Mouse (Mus musculus) embryonic facial prominence, embryonic 13.5 days (tissue): ENCODE results near the gene Opn1sw. TPM values are rescaled to one million over a fixed set of nuclear protein-coding genes. Genes with fewer than 3 reads are reported as not detected.

ENCODE experiments used
- ATAC-seq: fragments of 200-750 bp; cut with Nextera tagmentation; 2 replicates; pipeline ENCODE4 v1.8.0; 2017; ENCODE audit warnings: low read depth; ENCODE audit not compliant: insufficient number of reproducible peaks, insufficient read depth, low FRiP score, low TSS enrichment
- H3K27ac ChIP-seq: fragments of 300-500 bp; sonication (generic); 2 replicates; pipeline ENCODE4 v1.5.1; 2015; ENCODE audit warnings: moderate library complexity, mild to moderate bottlenecking, inconsistent platforms
- H3K27me3 ChIP-seq: fragments of 300-500 bp; sonication (generic); 2 replicates; pipeline ENCODE4 v1.6.1; 2015; ENCODE audit warnings: mild to moderate bottlenecking, inconsistent platforms
- H3K36me3 ChIP-seq: fragments of 300-500 bp; sonication (generic); 2 replicates; pipeline ENCODE4 v1.6.1; 2015; ENCODE audit warnings: mild to moderate bottlenecking, inconsistent platforms
- H3K4me1 ChIP-seq: fragments of 300-500 bp; sonication (generic); 2 replicates; pipeline ENCODE4 v1.6.1; 2015; ENCODE audit warnings: inconsistent platforms
- H3K4me2 ChIP-seq: fragments of 300-500 bp; sonication (generic); 2 replicates; pipeline ENCODE4 v1.6.1; 2015; ENCODE audit warnings: moderate library complexity, mild to moderate bottlenecking, inconsistent platforms
- H3K4me3 ChIP-seq: fragments of 300-500 bp; sonication (generic); 2 replicates; pipeline ENCODE4 v1.5.1; 2015; ENCODE audit warnings: mild to moderate bottlenecking, inconsistent platforms
- H3K9ac ChIP-seq: fragments of 300-500 bp; sonication (generic); 2 replicates; pipeline ENCODE4 v1.6.1; 2015; ENCODE audit warnings: mild to moderate bottlenecking, inconsistent platforms
- H3K9me3 ChIP-seq: fragments of 300-500 bp; sonication (generic); 2 replicates; pipeline ENCODE4 v1.6.1; 2016; ENCODE audit warnings: inconsistent platforms
- WGBS: fragments of 180-500 bp; shearing (Covaris S2); methylation state at CpG from one replicate; pipeline ENCODE4 v1.1.7; 2015; ENCODE audit warnings: mixed read lengths; 5-methylcytosine and 5-hydroxymethylcytosine counted together
- polyA plus RNA-seq: library from polyadenylated mRNA; unstranded; fragments of >200 nt; fragmentation: Nextera tagmentation; extraction: Ambion mirVana; gene quantifications from 2 replicates; pipeline ENCODE4 v1.2.1, GENCODE M21; 2015

The Opn1sw gene
- polyA plus RNA-seq = 0.70 and 1.0 TPM in 2 replicates

DNA sequence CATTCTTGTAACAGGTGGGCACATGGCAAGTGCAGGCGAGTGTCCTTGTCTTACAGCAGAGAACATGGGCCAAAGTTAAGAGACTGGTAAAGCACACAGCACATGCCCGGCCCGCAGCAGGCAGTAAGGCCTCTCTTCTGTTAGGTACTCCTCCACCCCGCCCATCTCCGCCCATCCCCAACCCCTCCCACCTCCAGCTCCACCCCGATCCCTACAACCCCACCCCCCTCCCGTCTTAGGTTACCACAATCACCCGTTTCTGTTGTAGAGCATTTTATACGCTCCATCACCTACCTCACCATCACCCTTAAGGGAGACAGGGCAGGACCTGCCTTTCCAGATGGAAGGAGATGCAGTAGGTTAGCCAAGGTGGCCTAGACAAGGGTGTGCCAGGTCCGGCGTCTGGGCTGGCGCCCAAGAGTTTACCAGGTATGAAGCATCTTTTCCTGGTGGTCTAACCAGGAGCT lies at the start of gene Opn1sw:
TSS of gene Opn1sw (minus strand) at position 417 of the 467 bp plus-strand sequence.
- Histone ChIP-seq H3K9ac (peak within 1 kb of the TSS; percentile 47; the same call in 1 of the 2 replicates), H3K4me3 (peak within 1 kb of the TSS; percentile 42), H3K4me1 (peaks cover 29% of the 10 kb centered on the region), H3K27me3 (0 out of 2 replicates have a peak, but pooled peaks cover 3% of the 10 kb centered on the region), H3K36me3 (no peaks in the 10 kb centered on the region), H3K27ac (peak within 1 kb of the TSS; percentile 66), H3K9me3 (no peaks in the 10 kb centered on the region), H3K4me2 (peak within 1 kb of the TSS; percentile 58)
- 3% methylated on average over 12 of the region's 12 CpGs for WGBS
- peak; percentile 56 for ATAC-seq

DNA sequence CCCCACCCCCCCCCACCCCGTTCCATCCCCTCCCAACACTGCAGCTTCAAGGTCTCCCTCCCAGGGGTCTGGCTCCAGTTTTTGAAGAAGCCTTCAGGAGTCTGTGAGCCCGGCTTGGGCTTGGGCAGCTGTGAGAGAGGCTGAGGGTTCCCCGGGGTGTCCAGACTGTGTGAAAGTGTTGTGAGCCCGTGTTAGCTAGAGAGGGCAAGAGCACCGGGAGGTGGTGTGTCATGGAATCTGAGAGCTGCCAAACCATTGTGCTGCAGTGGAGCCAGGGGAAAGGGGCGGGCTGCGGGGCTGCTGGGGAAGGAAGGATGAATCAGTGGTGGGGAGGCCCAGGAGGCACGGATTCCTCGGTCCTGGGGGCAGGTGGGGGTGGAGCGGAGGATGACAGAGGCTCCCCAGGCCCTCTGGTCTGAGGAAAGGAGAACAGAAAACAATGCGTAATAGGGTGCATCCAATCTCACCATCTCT lies 48.2 kb upstream of the Opn1sw start:
- peaks cover 34% of the 10 kb centered on the region for H3K27me3 ChIP-seq
- H3K27ac ChIP-seq = peak overlapping the region; percentile 88
- peak overlapping the region; percentile 86 for H3K4me2 ChIP-seq
- H3K4me3 ChIP-seq = peak overlapping the region; percentile 60
- H3K9me3 ChIP-seq = no peaks in the 10 kb centered on the region
- WGBS = 6% methylated on average over 11 of the region's 11 CpGs
- peaks cover 54% of the 10 kb centered on the region for H3K4me1 ChIP-seq
- peak overlapping the region; percentile 79 for H3K9ac ChIP-seq
- peaks cover 33% of the 10 kb centered on the region for H3K36me3 ChIP-seq
- no peak for ATAC-seq

DNA sequence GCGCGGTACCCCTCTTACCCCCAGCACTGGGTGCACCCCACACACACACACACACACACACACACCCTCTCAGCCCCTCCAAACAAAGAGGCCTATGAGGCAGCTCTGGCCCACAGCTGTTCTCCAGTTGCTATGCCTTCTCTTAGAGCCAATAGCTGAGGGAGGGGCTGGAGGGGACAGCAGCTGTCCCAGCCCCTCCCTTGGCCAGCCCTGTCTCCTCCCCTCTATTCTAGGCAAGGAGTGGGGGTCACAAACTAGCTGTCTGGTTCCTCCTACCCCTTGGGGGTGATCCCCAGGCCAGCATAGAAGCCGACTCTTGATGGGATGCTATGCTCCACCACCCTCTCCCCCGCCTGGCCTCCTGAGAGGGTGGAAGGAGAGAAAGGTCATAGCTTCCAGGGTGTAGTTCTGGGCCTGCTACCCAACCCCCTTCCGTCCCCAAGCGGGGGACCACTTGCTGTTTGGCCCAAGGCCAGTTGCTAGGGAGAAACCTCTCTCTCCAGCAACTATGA lies 47.7 kb upstream of the Opn1sw start:
- Histone ChIP-seq H3K27ac (peak overlapping the region; percentile 88), H3K4me2 (peak overlapping the region; percentile 86), H3K27me3 (peaks cover 35% of the 10 kb centered on the region), H3K9ac (peak overlapping the region; percentile 79), H3K4me3 (peak overlapping the region; percentile 60), H3K9me3 (no peaks in the 10 kb centered on the region), H3K4me1 (peaks cover 59% of the 10 kb centered on the region), H3K36me3 (peaks cover 30% of the 10 kb centered on the region)
- WGBS = 13% methylated on average over 6 of the region's 6 CpGs
- peak; percentile 50; the same call in 1 of the 2 replicates for ATAC-seq

DNA sequence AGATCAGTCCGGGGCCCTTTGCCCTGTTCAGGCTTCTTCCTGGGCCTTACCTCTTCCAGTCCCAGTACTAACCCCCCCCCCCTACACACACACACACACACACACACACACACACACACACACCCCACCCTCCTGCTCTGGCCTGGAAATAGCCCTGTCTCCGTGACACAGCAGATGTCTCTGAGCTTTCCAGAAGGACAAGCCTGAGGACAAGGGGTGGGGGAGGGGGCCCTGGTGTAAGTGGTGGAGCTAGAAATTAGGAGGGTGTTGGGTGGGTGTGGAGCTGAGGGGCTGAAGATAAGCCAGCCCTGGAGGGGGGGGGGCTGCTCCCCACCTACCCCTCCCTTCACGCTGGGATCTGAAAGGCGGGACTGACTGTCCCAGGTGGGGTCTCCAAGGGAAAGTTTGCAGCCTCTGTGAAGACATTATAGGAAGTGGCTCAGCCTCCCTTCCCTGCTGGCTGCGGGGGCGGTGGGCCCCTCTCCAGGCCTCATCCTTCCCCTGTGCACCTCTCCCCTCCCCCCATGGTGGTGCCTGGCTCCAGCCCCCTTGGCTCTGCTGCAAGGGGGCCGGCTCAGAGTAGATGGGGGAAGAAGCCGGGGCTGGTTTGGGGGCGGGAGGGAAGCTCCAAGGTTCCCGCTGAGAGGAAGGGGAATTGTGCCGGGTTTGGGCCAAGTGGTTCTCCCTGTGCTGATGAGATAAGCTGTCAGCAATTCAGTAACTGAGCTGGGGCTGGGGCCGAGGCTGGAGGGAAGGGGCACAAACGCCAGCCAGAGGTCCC lies 46.8 kb upstream of the Opn1sw start:
- Histone ChIP-seq H3K4me3 (peak overlapping the region; percentile 60), H3K27ac (peak overlapping the region; percentile 88), H3K9ac (peak overlapping the region; percentile 79), H3K4me2 (peak overlapping the region; percentile 86), H3K36me3 (peaks cover 21% of the 10 kb centered on the region), H3K9me3 (no peaks in the 10 kb centered on the region), H3K4me1 (peaks cover 65% of the 10 kb centered on the region), H3K27me3 (peaks cover 39% of the 10 kb centered on the region)
- peak; percentile 18; the same call in 1 of the 2 replicates for ATAC-seq
- WGBS = 5% methylated on average over 13 of the region's 13 CpGs

DNA sequence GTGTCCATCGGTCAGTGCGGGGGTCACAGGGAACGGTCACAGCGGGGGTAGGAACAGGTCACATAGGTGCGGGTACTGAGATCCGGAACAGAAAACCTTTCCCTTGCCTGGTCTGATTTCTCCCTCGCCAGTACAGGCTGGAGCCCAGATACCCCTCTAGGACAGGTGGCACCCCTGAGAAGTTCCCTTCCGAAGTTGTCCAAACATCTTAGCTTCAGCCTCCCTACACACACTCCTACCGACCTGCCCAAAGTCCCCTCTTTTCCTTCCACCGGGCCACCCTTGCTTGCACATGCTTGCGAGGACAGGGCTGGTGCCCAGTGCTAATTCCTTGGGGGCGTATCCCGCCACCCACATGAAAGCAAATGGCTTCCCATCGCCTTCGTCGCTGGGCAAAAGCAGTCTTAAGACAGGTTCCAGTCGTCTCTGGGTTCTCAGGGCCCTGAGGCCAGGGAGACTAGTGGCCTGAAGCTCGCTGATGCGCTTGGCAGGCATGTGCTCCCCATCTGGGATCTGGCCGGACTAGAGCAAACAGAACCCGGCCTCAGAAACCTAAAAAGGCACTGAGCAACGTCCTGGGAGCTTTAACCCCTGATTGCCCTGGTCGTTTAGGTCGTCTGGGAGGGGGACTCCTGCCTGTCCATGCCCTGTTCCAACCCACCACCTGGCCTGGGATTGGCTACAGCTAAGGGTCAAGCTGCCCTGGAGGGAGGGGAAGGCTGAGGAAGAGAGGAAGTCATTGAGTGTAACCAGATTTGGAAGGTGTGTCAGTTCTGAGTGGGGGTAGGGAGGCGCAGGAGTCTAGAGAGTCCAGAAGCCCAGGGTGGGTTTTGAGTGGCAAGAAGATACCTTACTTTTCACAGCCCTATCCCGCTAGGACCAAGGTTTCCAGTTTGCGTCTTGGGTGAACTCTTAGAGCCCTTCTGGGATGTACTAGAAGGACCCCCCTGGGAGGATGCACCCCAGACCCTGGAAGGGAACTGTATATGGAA lies 45.8 kb upstream of the Opn1sw start:
- 6% methylated on average over 27 of the region's 27 CpGs for WGBS
- peak overlapping the region; percentile 86 for H3K4me2 ChIP-seq
- H3K9me3 ChIP-seq = no peaks in the 10 kb centered on the region
- peaks cover 37% of the 10 kb centered on the region for H3K27me3 ChIP-seq
- peak overlapping the region; percentile 79 for H3K9ac ChIP-seq
- no peak for ATAC-seq
- H3K36me3 ChIP-seq = peaks cover 11% of the 10 kb centered on the region
- peak overlapping the region; percentile 88 for H3K27ac ChIP-seq
- H3K4me3 ChIP-seq = peak overlapping the region; percentile 60
- H3K4me1 ChIP-seq = peaks cover 65% of the 10 kb centered on the region

DNA sequence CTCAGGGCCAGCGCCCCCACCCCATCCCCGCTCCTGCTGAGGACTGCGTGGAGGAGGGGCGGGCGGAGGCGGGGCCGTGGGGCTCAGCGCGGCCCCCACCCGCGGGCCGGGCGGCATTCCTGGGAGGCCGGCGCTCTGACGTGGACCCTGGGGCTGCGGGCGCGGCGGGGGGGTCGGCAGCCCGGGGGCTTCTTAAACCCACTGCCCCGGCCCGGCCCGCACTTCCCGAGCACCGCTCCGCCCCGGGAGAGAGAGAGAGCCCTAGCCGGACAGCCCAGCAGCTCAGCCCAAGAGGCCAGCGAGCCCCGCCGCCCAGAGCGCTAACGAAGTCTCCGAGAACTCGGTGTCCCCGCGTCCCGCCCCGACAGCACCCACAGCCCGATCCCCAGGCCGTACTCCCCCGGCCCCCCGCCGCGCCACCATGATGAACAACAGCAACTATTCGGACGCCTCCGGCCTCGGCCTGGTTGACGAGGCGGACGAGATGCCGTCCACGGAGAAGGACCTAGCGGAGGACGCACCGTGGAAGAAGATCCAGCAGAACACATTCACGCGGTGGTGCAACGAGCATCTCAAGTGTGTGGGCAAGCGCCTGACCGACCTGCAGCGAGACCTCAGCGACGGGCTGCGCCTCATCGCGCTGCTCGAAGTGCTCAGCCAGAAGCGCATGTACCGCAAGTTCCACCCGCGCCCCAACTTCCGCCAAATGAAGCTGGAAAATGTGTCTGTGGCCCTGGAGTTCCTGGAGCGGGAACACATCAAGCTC lies 45.0 kb upstream of the Opn1sw start, which contains the start of gene Flnc:
TSS of gene Flnc (plus strand) at position 219 of the 766 bp plus-strand sequence.
- Histone ChIP-seq H3K4me1 (peaks cover 65% of the 10 kb centered on the region), H3K4me3 (peak within 1 kb of the TSS; percentile 60), H3K36me3 (peaks cover 3% of the 10 kb centered on the region; the same call in 1 of the 2 replicates), H3K27ac (peak within 1 kb of the TSS; percentile 88), H3K9ac (peak within 1 kb of the TSS; percentile 79), H3K27me3 (peaks cover 36% of the 10 kb centered on the region), H3K9me3 (no peaks in the 10 kb centered on the region), H3K4me2 (peak within 1 kb of the TSS; percentile 86)
- WGBS = under 1% methylated on average over 72 of the region's 77 CpGs
- peak; percentile 45; the same call in 1 of the 2 replicates for ATAC-seq

DNA sequence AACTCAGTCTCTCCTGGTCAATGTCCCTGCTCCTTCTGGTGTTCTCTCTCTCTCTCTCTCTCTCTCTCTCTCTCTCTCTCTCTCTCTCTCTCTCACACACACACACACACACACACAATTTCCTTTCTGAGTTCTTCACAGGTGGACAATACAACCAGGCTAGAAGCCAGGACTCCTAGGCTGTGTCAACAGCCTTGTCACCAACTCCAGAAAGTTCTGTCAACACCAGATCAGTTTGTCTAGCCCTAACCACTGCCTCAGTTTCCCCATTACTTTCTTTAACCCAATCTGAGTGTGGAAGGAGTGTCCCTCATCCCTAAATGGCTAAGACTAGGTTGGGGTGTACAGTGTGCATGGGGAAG lies 44.4 kb upstream of the Opn1sw start:
- no peak overlapping the region for H3K27ac ChIP-seq
- peaks cover 65% of the 10 kb centered on the region for H3K4me1 ChIP-seq

DNA sequence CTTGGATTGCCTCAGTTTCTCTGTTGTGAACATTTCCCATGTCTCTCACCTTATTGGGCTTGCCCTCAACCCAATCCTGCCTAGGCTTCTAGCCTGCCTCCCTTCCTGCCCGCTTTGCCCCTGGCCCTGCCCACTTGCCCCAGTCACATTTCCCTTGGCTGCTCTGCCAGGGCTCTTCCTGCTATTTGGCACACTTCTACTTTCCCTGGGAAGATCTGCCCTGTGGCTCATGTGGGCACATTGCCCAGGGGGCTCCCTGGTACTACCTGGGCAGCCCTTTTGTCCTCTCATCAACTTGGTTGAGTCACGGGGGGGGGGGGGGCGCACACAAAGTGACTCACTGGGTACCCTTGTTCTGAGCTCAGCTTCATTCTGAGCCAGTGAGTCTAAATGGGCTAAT lies 43.9 kb upstream of the Opn1sw start:
- Histone ChIP-seq H3K27me3 (peaks cover 36% of the 10 kb centered on the region), H3K36me3 (no peaks in the 10 kb centered on the region), H3K9ac (no peak overlapping the region), H3K27ac (peak overlapping the region; percentile 48; the same call in 1 of the 2 replicates), H3K4me2 (no peak overlapping the region; the same call in 1 of the 2 replicates), H3K4me1 (peaks cover 63% of the 10 kb centered on the region), H3K4me3 (no peak overlapping the region), H3K9me3 (no peaks in the 10 kb centered on the region)
- ATAC-seq = no peak
- 25% methylated on average over 3 of the region's 3 CpGs for WGBS

More for the DNA sequence above, 44.4 kb upstream of the Opn1sw start:
- H3K36me3 ChIP-seq = no peaks in the 10 kb centered on the region
- no peaks in the 10 kb centered on the region for H3K9me3 ChIP-seq
- H3K4me2 ChIP-seq = peak overlapping the region; percentile 86
- peak overlapping the region; percentile 79 for H3K9ac ChIP-seq
- no peak for ATAC-seq
- peaks cover 36% of the 10 kb centered on the region for H3K27me3 ChIP-seq
- H3K4me3 ChIP-seq = peak overlapping the region; percentile 60

DNA sequence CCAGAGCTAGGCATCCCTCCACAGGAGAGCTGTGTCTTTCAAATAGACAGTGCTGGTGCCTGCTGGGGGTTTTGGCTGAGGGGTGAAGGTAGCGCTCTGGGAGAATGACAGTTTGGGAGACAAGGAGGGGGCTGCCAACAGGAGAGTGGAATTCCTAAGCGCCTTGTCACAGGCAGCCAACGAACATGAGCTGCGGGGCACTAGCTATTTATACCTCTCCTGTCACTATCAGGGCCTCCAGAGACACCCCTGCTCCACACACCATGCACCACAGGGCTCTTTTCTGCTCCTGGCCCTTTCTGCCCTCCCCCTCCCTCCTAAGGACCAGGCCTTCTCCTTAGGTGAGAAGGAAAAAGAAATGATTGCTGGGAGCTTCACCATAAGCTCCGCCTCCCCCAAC lies 43.2 kb upstream of the Opn1sw start:
- H3K4me1 ChIP-seq = peaks cover 56% of the 10 kb centered on the region
- H3K27ac ChIP-seq = peak overlapping the region; percentile 34; the same call in 1 of the 2 replicates
- no peak overlapping the region for H3K4me2 ChIP-seq
- H3K9ac ChIP-seq = no peak overlapping the region
- H3K4me3 ChIP-seq = no peak overlapping the region
- H3K9me3 ChIP-seq = no peaks in the 10 kb centered on the region
- peaks cover 36% of the 10 kb centered on the region for H3K27me3 ChIP-seq
- ATAC-seq = no peak
- no peaks in the 10 kb centered on the region for H3K36me3 ChIP-seq
- 21% methylated on average over 5 of the region's 5 CpGs for WGBS

DNA sequence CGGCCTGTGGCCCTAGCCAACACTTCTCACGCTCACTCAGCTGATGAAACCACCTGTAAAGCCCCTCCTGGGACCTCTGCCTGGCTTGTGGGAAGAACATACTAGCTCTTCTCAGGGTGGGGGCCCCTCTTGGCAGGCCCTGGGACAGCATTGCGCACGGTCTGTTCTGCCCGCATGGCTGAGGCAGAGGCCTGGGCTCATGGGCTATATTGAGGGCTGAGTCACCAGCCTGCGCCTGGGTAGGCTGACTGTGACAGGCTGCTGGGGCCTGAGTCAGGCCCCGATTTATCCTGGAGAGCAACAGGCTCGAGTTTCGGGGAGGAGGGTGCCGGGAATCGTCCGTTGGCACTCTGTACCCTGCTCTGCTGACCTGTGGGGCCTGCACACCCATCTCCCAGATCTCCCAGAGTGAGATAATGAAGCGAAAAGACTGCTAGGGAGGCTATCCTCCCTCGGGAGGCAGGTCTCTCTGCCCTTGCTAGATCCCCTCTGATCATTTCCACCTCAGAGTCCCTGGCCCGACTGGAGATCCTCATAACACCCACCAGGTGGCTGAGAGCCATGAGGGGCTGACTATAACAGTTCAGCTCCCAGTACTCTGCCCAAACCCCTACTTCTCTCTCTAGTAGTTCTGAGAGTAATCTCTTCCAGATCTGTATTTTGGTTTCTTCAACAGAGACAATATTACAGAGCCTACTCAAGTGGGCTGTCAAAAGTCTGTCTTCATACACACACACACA lies 42.6 kb upstream of the Opn1sw start:
- no peaks in the 10 kb centered on the region for H3K9me3 ChIP-seq
- H3K4me2 ChIP-seq = no peak overlapping the region
- H3K4me1 ChIP-seq = peaks cover 49% of the 10 kb centered on the region
- H3K27me3 ChIP-seq = peaks cover 36% of the 10 kb centered on the region
- 47% methylated on average over 15 of the region's 15 CpGs for WGBS
- 0 out of 2 replicates have a peak overlapping the region, but pooled peaks have one; percentile 3 for H3K9ac ChIP-seq
- H3K36me3 ChIP-seq = no peaks in the 10 kb centered on the region
- no peak overlapping the region for H3K4me3 ChIP-seq
- no peak for ATAC-seq
- H3K27ac ChIP-seq = no peak overlapping the region; the same call in 1 of the 2 replicates
